In genomic region chr14:25225214-25225613, GRCm38 (mm10) we compare ENCODE assay signal across 10 mouse cellular contexts.
A peak's percentile ranks its signal among the peaks of the same experiment; 100 is the strongest.
DNase-seq lines count a peak whose midpoint lies in the region; ATAC-seq and TF ChIP-seq lines count a peak whose summit lies in the region.
"Had no signal": no experiment of that assay in that cellular context is flagged by ENCODE, and none has a peak within 500 bp of the region (broad histone marks: within the 10 kb centered on the region; RNA-seq: fewer than 3 reads in every experiment).

No protein-coding gene starts in this region.

- peaks cover 54% of the 10 kb centered on the region for H3K4me1 ChIP-seq in heart, embryonic 10.5 days
- peaks cover 49% of the 10 kb centered on the region for H3K4me1 ChIP-seq in forebrain, embryonic 15.5 days
- H3K4me1 ChIP-seq in midbrain, embryonic 13.5 days (replicated peaks): peaks cover 57% of the 10 kb centered on the region

- H3K27ac ChIP-seq in heart, embryonic 10.5 days: peak overlapping the region; percentile 88; the same call in 1 of the 2 replicates
- peak overlapping the region; percentile 93 for H3K27ac ChIP-seq in forebrain, embryonic 15.5 days (replicated peaks)
- H3K27ac ChIP-seq in midbrain, embryonic 13.5 days: peak overlapping the region; percentile 77

- H3K9me3 ChIP-seq in heart, embryonic 10.5 days: no peaks in the 10 kb centered on the region
- H3K9me3 ChIP-seq in forebrain, embryonic 15.5 days: no peaks in the 10 kb centered on the region
- no peaks in the 10 kb centered on the region for H3K9me3 ChIP-seq in midbrain, embryonic 13.5 days

- H3K36me3 ChIP-seq in heart, embryonic 10.5 days: no peaks in the 10 kb centered on the region
- H3K36me3 ChIP-seq in forebrain, embryonic 15.5 days: no peaks in the 10 kb centered on the region
- H3K36me3 ChIP-seq in midbrain, embryonic 13.5 days: no peaks in the 10 kb centered on the region

- no peak overlapping the region for H3K4me2 ChIP-seq in forebrain, embryonic 15.5 days (replicated peaks)
- no peak overlapping the region for H3K4me2 ChIP-seq in midbrain, embryonic 13.5 days (replicated peaks)

- ATAC-seq in forebrain, embryonic 15.5 days (replicated peaks): no peak
- no peak for ATAC-seq in midbrain, embryonic 13.5 days
- ATAC-seq in frontal cortex, adult (ENCODE audit: low TSS enrichment): no peak
- ATAC-seq in megakaryocyte progenitor cell, adult 5-6 weeks (replicated peaks; ENCODE audit: poor library complexity): no peak
- ATAC-seq: CD4-positive, CD25-positive, alpha-beta regulatory T cell, adult 4 months had no signal

- no peak for TF ChIP-seq CTCF in brain, embryonic 14.5 days (IDR thresholded peaks at IDR 0.05; ENCODE audit: borderline replicate concordance, extremely low read depth, insufficient read depth, insufficient read length)

- no peaks in the 10 kb centered on the region; the same call in 1 of the 2 replicates for H3K27me3 ChIP-seq in heart, embryonic 10.5 days (ENCODE audit: insufficient read depth, poor library complexity, severe bottlenecking)
- no peaks in the 10 kb centered on the region for H3K27me3 ChIP-seq in forebrain, embryonic 15.5 days
- no peaks in the 10 kb centered on the region for H3K27me3 ChIP-seq in midbrain, embryonic 13.5 days

- DNase-seq in heart, embryonic 10.5 days (ENCODE audit: low spot score): no peak
- DNase-seq in heart, postnatal 14 days: no peak
- peak; percentile 67 for DNase-seq in brain, embryonic 14.5 days (ENCODE audit: low read depth)
- DNase-seq in spleen, adult 18-20 months: no peak
- DNase-seq: kidney, adult 8-10 months had no signal

- 54% methylated on average over 3 of the region's 3 CpGs for WGBS in heart, embryonic 10.5 days
- WGBS in forebrain, embryonic 15.5 days: 49% methylated on average over 3 of the region's 3 CpGs
- 51% methylated on average over 3 of the region's 3 CpGs for WGBS in midbrain, embryonic 13.5 days

- intact Hi-C loops in heart, postnatal 14 days (cut with DNase I): no loop called here

- no peak overlapping the region for H3K4me3 ChIP-seq in heart, embryonic 10.5 days
- H3K4me3 ChIP-seq in forebrain, embryonic 15.5 days: no peak overlapping the region
- no peak overlapping the region for H3K4me3 ChIP-seq in midbrain, embryonic 13.5 days (replicated peaks)

- no peak overlapping the region for H3K9ac ChIP-seq in forebrain, embryonic 15.5 days (replicated peaks)
- H3K9ac ChIP-seq in midbrain, embryonic 13.5 days (replicated peaks): no peak overlapping the region

- TF ChIP-seq POLR2A in brain, embryonic 14.5 days (IDR thresholded peaks at IDR 0.05; ENCODE audit: borderline replicate concordance, extremely low read depth, insufficient read depth, insufficient read length, poor library complexity, severe bottlenecking): no peak
